Mouse (Mus musculus) lung, postnatal 10 days (tissue): ENCODE measurements at regions not wholly inside any gene's neighbourhood (a gene's known extent, or its start where the extent isn't known, plus 50 kb on each side); places are given as distances from the start of the nearest gene placed in this dataset.

ENCODE experiments used
- DNase-seq: peaks from one replicate; pipeline ENCODE4 v3.0.0; 2021

- no peak for DNase-seq
These were observed 318.4 kb upstream of the Slc7a11 start for GRCm38 (mm10) chr3:50761766-50762165.

GRCm38 (mm10) chr3:50758106-50758505 is 314.7 kb upstream of the Slc7a11 start:
- DNase-seq = no peak

GRCm38 (mm10) chr3:50737173-50737572 is 293.8 kb upstream of the Slc7a11 start:
- no peak for DNase-seq

- DNase-seq = no peak
These were observed 275.6 kb upstream of the Slc7a11 start for GRCm38 (mm10) chr3:50719035-50719434.

GRCm38 (mm10) chr3:50713463-50713862 is 270.0 kb upstream of the Slc7a11 start:
- no peak for DNase-seq

GRCm38 (mm10) chr3:50709415-50709989 is 266.1 kb upstream of the Slc7a11 start:
- no peak for DNase-seq

GRCm38 (mm10) chr3:50706707-50707106 is 263.3 kb upstream of the Slc7a11 start:
- DNase-seq = no peak

GRCm38 (mm10) chr3:50694904-50695680 is 251.7 kb upstream of the Slc7a11 start:
- no peak for DNase-seq

GRCm38 (mm10) chr3:50694497-50694896 is 251.1 kb upstream of the Slc7a11 start:
- peak; percentile 22 for DNase-seq

GRCm38 (mm10) chr3:50692306-50692705 is 248.9 kb upstream of the Slc7a11 start:
- DNase-seq = no peak

GRCm38 (mm10) chr3:50690750-50691149 is 247.3 kb upstream of the Slc7a11 start:
- DNase-seq = no peak

GRCm38 (mm10) chr3:50689375-50689774 is 246.0 kb upstream of the Slc7a11 start:
- DNase-seq = no peak

- DNase-seq = no peak
These were observed 244.3 kb upstream of the Slc7a11 start for GRCm38 (mm10) chr3:50687755-50688154.

GRCm38 (mm10) chr3:50678611-50678988 is 235.2 kb upstream of the Slc7a11 start:
- DNase-seq = no peak

GRCm38 (mm10) chr3:50677953-50678610 is 234.7 kb upstream of the Slc7a11 start:
- DNase-seq = no peak

- no peak for DNase-seq
These were observed 232.4 kb upstream of the Slc7a11 start for GRCm38 (mm10) chr3:50675769-50676168.

- DNase-seq = no peak
These were observed 231.6 kb upstream of the Slc7a11 start for GRCm38 (mm10) chr3:50674860-50675566.

GRCm38 (mm10) chr3:50665316-50665715 is 221.9 kb upstream of the Slc7a11 start:
- peak; percentile 25 for DNase-seq

- no peak for DNase-seq
These were observed 217.6 kb upstream of the Slc7a11 start for GRCm38 (mm10) chr3:50660966-50661365.

GRCm38 (mm10) chr3:50660566-50660965 is 217.2 kb upstream of the Slc7a11 start:
- DNase-seq = no peak

GRCm38 (mm10) chr3:50657890-50658289 is 214.5 kb upstream of the Slc7a11 start:
- DNase-seq = no peak

GRCm38 (mm10) chr3:50654441-50654840 is 211.0 kb upstream of the Slc7a11 start:
- DNase-seq = no peak

GRCm38 (mm10) chr3:50652265-50652664 is 208.9 kb upstream of the Slc7a11 start:
- DNase-seq = no peak
